Mouse (Mus musculus): ENCODE measurements around the gene L3mbtl2.
"Not testable (repeated sequence)": the region's sequence is repeated elsewhere in the genome, so short reads cannot be mapped to it uniquely, and the experiment has no call there.

L3mbtl2 gene

GRCm38 (mm10) chr15:81663697-81664561 lies at the start of gene L3mbtl2:
Gene L3mbtl2, plus strand, starts transcription at chr15:81663889.
- DNase-seq (ENCODE audit: low read depth, low spot score): peak; percentile 90

GRCm38 (mm10) chr15:81649516-81650455 lies 13.9 kb upstream of the L3mbtl2 start:
- DNase-seq (ENCODE audit: low read depth, low spot score): no peak

- no peak for DNase-seq (ENCODE audit: low read depth, low spot score)
Measured at GRCm38 (mm10) chr15:81650636-81651035, 13.1 kb upstream of the L3mbtl2 start.

- DNase-seq (ENCODE audit: low read depth, low spot score): no peak
Measured at GRCm38 (mm10) chr15:81661701-81662100, 2.0 kb upstream of the L3mbtl2 start.

GRCm38 (mm10) chr15:81663281-81663680 lies 408 bp upstream of the L3mbtl2 start:
- DNase-seq (ENCODE audit: low read depth, low spot score): no peak

GRCm38 (mm10) chr15:81666957-81667356 lies 3.3 kb downstream of the L3mbtl2 start:
- DNase-seq (ENCODE audit: low read depth, low spot score): no peak

- DNase-seq (ENCODE audit: low read depth, low spot score): peak; percentile 37
Measured at GRCm38 (mm10) chr15:81670231-81670640, 6.5 kb downstream of the L3mbtl2 start.

- DNase-seq (ENCODE audit: low read depth, low spot score): no peak
Measured at GRCm38 (mm10) chr15:81676637-81677036, 12.9 kb downstream of the L3mbtl2 start.

GRCm38 (mm10) chr15:81680301-81680805 lies 16.7 kb downstream of the L3mbtl2 start:
- no peak for DNase-seq (ENCODE audit: low read depth, low spot score)

GRCm38 (mm10) chr15:81693366-81693966 lies 29.8 kb downstream of the L3mbtl2 start:
- DNase-seq (ENCODE audit: low read depth, low spot score): no peak

GRCm38 (mm10) chr15:81693967-81694881 lies 30.5 kb downstream of the L3mbtl2 start:
- peak; percentile 83 for DNase-seq (ENCODE audit: low read depth, low spot score)

- DNase-seq (ENCODE audit: low read depth, low spot score): no peak
Measured at GRCm38 (mm10) chr15:81694891-81695290, 31.2 kb downstream of the L3mbtl2 start.

GRCm38 (mm10) chr15:81697175-81697574 lies 33.5 kb downstream of the L3mbtl2 start, which contains the start of gene Chadl:
Gene Chadl, minus strand, starts transcription at chr15:81697287.
- DNase-seq (ENCODE audit: low read depth, low spot score): no peak

- peak; percentile 35 for DNase-seq (ENCODE audit: low read depth, low spot score)
Measured at GRCm38 (mm10) chr15:81697847-81698246, 34.2 kb downstream of the L3mbtl2 start.

GRCm38 (mm10) chr15:81698532-81698931 lies 34.8 kb downstream of the L3mbtl2 start:
- no peak for DNase-seq (ENCODE audit: low read depth, low spot score)

- DNase-seq (ENCODE audit: low read depth, low spot score): no peak
Measured at GRCm38 (mm10) chr15:81700161-81700560, 36.5 kb downstream of the L3mbtl2 start.

- DNase-seq (ENCODE audit: low read depth, low spot score): no peak
Measured at GRCm38 (mm10) chr15:81700601-81701000, 36.9 kb downstream of the L3mbtl2 start.

GRCm38 (mm10) chr15:81701350-81701749 lies 37.7 kb downstream of the L3mbtl2 start:
- not testable (repeated sequence) for DNase-seq (ENCODE audit: low read depth, low spot score)

GRCm38 (mm10) chr15:81702306-81703093 lies 38.8 kb downstream of the L3mbtl2 start:
- DNase-seq (ENCODE audit: low read depth, low spot score): no peak

GRCm38 (mm10) chr15:81703094-81703489 lies 39.4 kb downstream of the L3mbtl2 start:
- DNase-seq (ENCODE audit: low read depth, low spot score): no peak

All from forelimb bud, embryonic 11.5 days (tissue).